Mouse (Mus musculus) embryonic facial prominence, embryonic 15.5 days (tissue): ENCODE measurements around the gene Atp9a. TPM values are rescaled to one million over a fixed set of nuclear protein-coding genes. Genes with fewer than 3 reads are reported as not detected.

Source experiments
- ATAC-seq: fragments of 200-750 bp; cut with Nextera tagmentation; 2 replicates; pipeline ENCODE4 v1.8.0; 2017; ENCODE audit warnings: low read depth, moderate TSS enrichment; ENCODE audit not compliant: insufficient number of reproducible peaks, low FRiP score, low TSS enrichment
- H3K27ac ChIP-seq: fragments of 300-500 bp; sonication (generic); replicated peaks from 2 replicates; pipeline ENCODE4 v1.5.1; 2015; ENCODE audit warnings: mild to moderate bottlenecking, inconsistent platforms
- H3K27me3 ChIP-seq: fragments of 300-500 bp; sonication (generic); 2 replicates; pipeline ENCODE4 v1.6.1; 2015; ENCODE audit warnings: inconsistent platforms
- H3K36me3 ChIP-seq: fragments of 300-500 bp; sonication (generic); 2 replicates; pipeline ENCODE4 v1.6.1; 2015; ENCODE audit warnings: mild to moderate bottlenecking, inconsistent platforms
- H3K4me1 ChIP-seq: fragments of 300-500 bp; sonication (generic); 2 replicates; pipeline ENCODE4 v1.6.1; 2015; ENCODE audit warnings: inconsistent platforms
- H3K4me2 ChIP-seq: fragments of 300-500 bp; sonication (generic); replicated peaks from 2 replicates; pipeline ENCODE4 v1.6.1; 2015; ENCODE audit warnings: mild to moderate bottlenecking, inconsistent platforms
- H3K4me3 ChIP-seq: fragments of 300-500 bp; sonication (generic); replicated peaks from 2 replicates; pipeline ENCODE4 v1.5.1; 2015; ENCODE audit warnings: mild to moderate bottlenecking, inconsistent platforms
- H3K9ac ChIP-seq: fragments of 300-500 bp; sonication (generic); 2 replicates; pipeline ENCODE4 v1.6.1; 2015; ENCODE audit warnings: inconsistent platforms
- H3K9me3 ChIP-seq: fragments of 300-500 bp; sonication (generic); replicated peaks from 2 replicates; pipeline ENCODE4 v1.6.1; 2016; ENCODE audit warnings: inconsistent platforms
- WGBS: fragments of 180-500 bp; shearing (Covaris S2); methylation state at CpG from one replicate; pipeline ENCODE4 v1.1.7; 2015; 5-methylcytosine and 5-hydroxymethylcytosine counted together
- polyA plus RNA-seq: library from polyadenylated mRNA; unstranded; fragments of >200 nt; fragmentation: Nextera tagmentation; extraction: Ambion mirVana; gene quantifications from 2 replicates; pipeline ENCODE4 v1.2.1, GENCODE M21; 2015

The Atp9a gene
- polyA plus RNA-seq, 1 experiment from 2014 or later = 28.6 TPM

DNA sequence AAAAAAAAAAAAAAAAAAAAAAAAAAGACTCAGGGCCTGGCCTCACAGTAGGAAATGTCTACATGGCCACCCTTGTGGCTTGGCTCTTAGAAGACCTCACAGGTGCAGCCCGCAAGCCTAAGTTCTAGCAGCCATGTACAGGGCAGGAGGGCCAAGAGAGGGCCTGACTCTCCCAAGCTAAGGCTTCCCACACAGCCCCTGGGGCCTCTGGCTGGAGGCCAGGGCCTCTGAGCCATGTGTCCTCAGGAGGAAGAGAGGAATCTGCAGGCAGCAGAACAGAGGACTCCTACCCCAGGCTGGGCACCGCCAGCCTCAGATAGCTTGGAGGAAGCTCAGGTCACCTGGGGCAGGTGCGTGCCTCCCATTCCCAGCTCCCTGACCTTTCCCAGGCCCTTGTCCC lies 127.0 kb downstream of the Atp9a start:
- 71% methylated on average over 3 of the region's 3 CpGs for WGBS
- Histone ChIP-seq H3K4me2 (no peak overlapping the region), H3K27me3 (no peaks in the 10 kb centered on the region), H3K9me3 (no peaks in the 10 kb centered on the region), H3K36me3 (no peaks in the 10 kb centered on the region), H3K27ac (0 out of 2 replicates have a peak overlapping the region, but pooled peaks have one; percentile 12), H3K9ac (no peak overlapping the region), H3K4me3 (no peak overlapping the region), H3K4me1 (peaks cover 54% of the 10 kb centered on the region)
- ATAC-seq = no peak

DNA sequence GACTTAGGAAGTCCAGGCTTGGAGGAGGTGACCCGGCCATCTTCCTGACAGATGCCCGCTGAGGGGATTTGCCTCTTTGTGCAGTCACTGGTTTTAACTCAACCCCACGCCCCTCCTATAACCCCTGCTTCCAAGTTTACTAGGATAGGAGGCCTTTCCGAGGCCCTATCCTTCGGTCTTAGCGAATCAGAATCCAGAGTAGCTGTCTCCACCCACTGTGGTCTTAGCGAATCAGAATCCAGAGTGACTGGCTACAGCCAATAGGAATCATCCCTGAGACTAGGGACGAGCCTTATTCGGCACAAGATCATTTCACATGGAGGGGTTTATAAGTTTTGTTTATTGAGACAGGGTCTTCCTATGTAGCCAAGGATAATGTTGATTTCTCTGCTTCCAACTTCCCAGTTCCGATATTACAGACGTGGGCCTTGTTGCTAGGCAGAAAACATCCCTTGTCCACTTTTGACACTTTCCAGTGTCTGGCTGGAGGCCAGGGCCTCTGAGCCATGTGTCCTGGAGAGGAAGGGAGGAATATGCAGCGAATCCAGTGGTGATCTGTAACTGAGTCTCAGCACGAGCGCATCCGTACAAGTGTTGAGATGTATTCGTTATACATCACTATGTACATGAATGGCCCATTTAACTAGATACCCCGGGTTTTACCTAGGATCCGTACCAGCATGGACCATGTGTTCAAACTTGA lies 127.9 kb downstream of the Atp9a start:
- Histone ChIP-seq H3K4me1 (peaks cover 55% of the 10 kb centered on the region), H3K27ac (peak overlapping the region; percentile 75)
- 77% methylated on average over 18 of the region's 18 CpGs for WGBS

DNA sequence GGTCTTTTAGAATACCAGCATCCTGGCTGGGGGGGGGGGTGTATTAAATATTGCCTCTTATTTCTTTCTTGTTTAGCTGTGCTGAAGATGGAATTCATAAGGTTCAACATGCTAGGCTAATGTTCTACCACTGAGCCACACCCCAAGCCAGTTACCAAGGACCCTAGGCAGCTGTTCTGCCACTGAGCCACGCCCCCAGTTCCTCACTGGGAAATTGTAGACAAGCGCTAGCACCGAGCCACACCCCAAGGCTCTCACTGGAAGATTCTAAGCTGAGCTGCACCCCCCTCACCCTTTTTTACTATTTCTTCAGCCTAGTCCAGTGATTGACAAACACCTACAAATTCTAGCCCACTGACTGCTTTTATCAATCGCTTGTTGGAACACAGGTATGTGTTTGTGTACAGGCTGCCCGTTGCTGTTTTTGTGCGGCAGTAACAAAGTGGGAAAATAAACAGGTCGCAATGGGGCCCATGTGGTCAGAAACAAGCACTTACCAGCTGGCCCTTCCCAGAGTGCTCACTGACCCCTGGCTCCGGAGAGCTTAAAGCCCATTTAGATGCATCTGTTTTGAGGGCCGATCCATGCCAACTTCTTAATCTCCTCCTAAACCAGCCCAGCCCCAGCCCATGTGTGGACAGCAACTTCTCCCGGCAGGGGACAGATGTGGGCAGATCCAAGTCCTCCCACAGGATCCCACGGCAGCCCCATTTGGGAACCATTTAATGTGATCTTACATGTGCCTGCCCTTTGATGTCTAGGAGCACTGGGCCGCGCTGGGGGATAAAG lies 128.9 kb downstream of the Atp9a start:
- ATAC-seq = peak; percentile 36; the same call in 1 of the 2 replicates
- Histone ChIP-seq H3K27me3 (no peaks in the 10 kb centered on the region), H3K36me3 (no peaks in the 10 kb centered on the region), H3K27ac (peak overlapping the region; percentile 75), H3K4me3 (no peak overlapping the region), H3K9ac (no peak overlapping the region), H3K9me3 (no peaks in the 10 kb centered on the region), H3K4me2 (no peak overlapping the region), H3K4me1 (peaks cover 58% of the 10 kb centered on the region)
- WGBS = 40% methylated on average over 13 of the region's 13 CpGs

More for the DNA sequence above, 127.9 kb downstream of the Atp9a start:
- ATAC-seq = no peak
- no peak overlapping the region for H3K4me2 ChIP-seq
- H3K4me3 ChIP-seq = no peak overlapping the region
- no peaks in the 10 kb centered on the region for H3K36me3 ChIP-seq
- H3K9ac ChIP-seq = no peak overlapping the region
- no peaks in the 10 kb centered on the region for H3K9me3 ChIP-seq
- no peaks in the 10 kb centered on the region for H3K27me3 ChIP-seq

GRCm38 (mm10) chr2:168610941-168611340 lies 131.3 kb downstream of the Atp9a start:
- no peaks in the 10 kb centered on the region for H3K9me3 ChIP-seq
- H3K9ac ChIP-seq = no peak overlapping the region
- H3K4me3 ChIP-seq = no peak overlapping the region
- no peaks in the 10 kb centered on the region for H3K27me3 ChIP-seq
- H3K36me3 ChIP-seq = no peaks in the 10 kb centered on the region
- no peak overlapping the region for H3K4me2 ChIP-seq
- ATAC-seq = no peak
- 75% methylated on average over 3 of the region's 3 CpGs for WGBS
- peaks cover 51% of the 10 kb centered on the region for H3K4me1 ChIP-seq
- H3K27ac ChIP-seq = no peak overlapping the region

DNA sequence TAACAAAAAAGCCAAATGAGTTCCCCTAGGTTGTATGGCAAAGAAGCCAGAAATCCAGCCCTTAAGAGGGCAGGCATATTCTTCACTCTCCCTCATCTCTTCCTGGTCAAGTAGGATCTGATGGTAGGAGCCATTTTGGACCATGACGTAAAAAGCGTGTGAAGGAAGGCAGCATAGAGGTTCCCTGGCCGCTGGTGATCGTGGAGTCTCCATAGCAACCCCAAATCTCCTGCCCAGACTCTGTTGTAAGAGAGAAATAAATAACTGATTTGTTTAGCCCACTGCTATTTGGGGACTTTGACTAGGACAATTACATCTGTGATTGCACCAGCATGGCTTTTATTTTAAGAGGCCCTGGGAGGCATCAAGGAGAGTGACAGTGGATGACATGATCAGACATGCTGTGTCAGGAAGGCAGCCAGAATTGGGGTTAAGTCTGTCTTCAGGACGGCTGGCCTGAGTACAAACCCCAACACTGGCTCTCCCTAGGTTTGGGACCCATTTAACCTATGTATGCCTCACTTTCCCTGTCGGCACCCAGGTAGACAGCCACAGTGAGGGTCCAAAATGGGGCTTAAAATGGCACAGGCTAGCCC lies 132.5 kb downstream of the Atp9a start:
- 71% methylated on average over 6 of the region's 6 CpGs for WGBS
- ATAC-seq = no peak
- no peak overlapping the region for H3K9ac ChIP-seq
- no peak overlapping the region for H3K4me2 ChIP-seq
- H3K27ac ChIP-seq = no peak overlapping the region
- no peaks in the 10 kb centered on the region for H3K27me3 ChIP-seq
- H3K4me3 ChIP-seq = no peak overlapping the region
- no peaks in the 10 kb centered on the region for H3K36me3 ChIP-seq
- no peaks in the 10 kb centered on the region for H3K9me3 ChIP-seq
- peaks cover 48% of the 10 kb centered on the region for H3K4me1 ChIP-seq

DNA sequence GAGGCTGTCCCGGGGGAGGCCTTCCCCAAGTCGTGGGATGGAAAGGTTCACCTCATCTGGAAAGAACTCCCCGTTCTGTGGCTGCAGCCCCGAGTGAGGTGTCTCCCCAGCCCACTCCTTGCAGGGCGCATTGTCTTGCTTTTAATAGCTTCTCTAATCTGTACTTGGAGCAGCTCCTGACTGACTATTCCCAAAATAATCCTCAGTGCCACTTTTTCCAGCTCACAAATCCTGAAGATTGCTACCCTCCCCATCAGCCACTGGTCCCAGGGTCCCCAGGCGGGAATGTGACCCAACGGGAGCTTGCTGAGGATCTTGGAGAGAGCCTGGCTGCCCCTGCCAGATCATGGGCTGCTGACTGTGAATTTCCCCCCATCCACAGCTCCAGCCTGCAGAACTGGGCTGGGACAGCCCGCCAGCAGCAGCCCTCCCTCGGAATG lies 134.1 kb downstream of the Atp9a start:
- no peaks in the 10 kb centered on the region for H3K36me3 ChIP-seq
- H3K4me3 ChIP-seq = no peak overlapping the region
- H3K4me1 ChIP-seq = peaks cover 43% of the 10 kb centered on the region
- H3K9me3 ChIP-seq = no peaks in the 10 kb centered on the region
- H3K27ac ChIP-seq = no peak overlapping the region
- no peak overlapping the region for H3K9ac ChIP-seq
- no peaks in the 10 kb centered on the region; the same call in 1 of the 2 replicates for H3K27me3 ChIP-seq
- no peak overlapping the region for H3K4me2 ChIP-seq
- WGBS = 49% methylated on average over 9 of the region's 9 CpGs
- ATAC-seq = no peak

- Histone ChIP-seq H3K4me3 (no peak overlapping the region), H3K27me3 (peaks cover 27% of the 10 kb centered on the region), H3K27ac (peak overlapping the region; percentile 53; the same call in 1 of the 2 replicates), H3K4me1 (peaks cover 64% of the 10 kb centered on the region), H3K4me2 (no peak overlapping the region), H3K9me3 (no peaks in the 10 kb centered on the region), H3K9ac (no peak overlapping the region), H3K36me3 (no peaks in the 10 kb centered on the region)
- ATAC-seq = 0 out of 2 replicates have a peak, but pooled peaks have one; percentile 25
- 27% methylated on average over 16 of the region's 16 CpGs for WGBS
These were observed 137.5 kb downstream of the Atp9a start for GRCm38 (mm10) chr2:168604655-168605070.

GRCm38 (mm10) chr2:168602387-168602741 lies 139.8 kb downstream of the Atp9a start:
- 18% methylated on average over 12 of the region's 12 CpGs for WGBS
- Histone ChIP-seq H3K4me1 (peaks cover 44% of the 10 kb centered on the region), H3K4me2 (peak overlapping the region; percentile 95; the same call in 1 of the 2 replicates), H3K27me3 (peaks cover 36% of the 10 kb centered on the region), H3K9me3 (no peaks in the 10 kb centered on the region), H3K27ac (peak overlapping the region; percentile 86; the same call in 1 of the 2 replicates), H3K9ac (no peak overlapping the region), H3K36me3 (no peaks in the 10 kb centered on the region), H3K4me3 (no peak overlapping the region)
- no peak for ATAC-seq

GRCm38 (mm10) chr2:168601491-168602386 lies 140.5 kb downstream of the Atp9a start, which contains the start of gene Nfatc2:
Gene Nfatc2 (minus strand): TSS chr2:168601657.
- H3K9ac ChIP-seq = peak within 1 kb of the TSS; percentile 46
- H3K27me3 ChIP-seq = peaks cover 36% of the 10 kb centered on the region
- no peaks in the 10 kb centered on the region for H3K9me3 ChIP-seq
- H3K4me3 ChIP-seq = peak within 1 kb of the TSS; percentile 57
- ATAC-seq = peak; percentile 72
- peak within 1 kb of the TSS; percentile 86 for H3K27ac ChIP-seq
- peak within 1 kb of the TSS; percentile 95 for H3K4me2 ChIP-seq
- WGBS = under 1% methylated on average over 56 of the region's 56 CpGs
- no peaks in the 10 kb centered on the region for H3K36me3 ChIP-seq
- H3K4me1 ChIP-seq = peaks cover 43% of the 10 kb centered on the region

- H3K4me2 ChIP-seq = peak overlapping the region; percentile 95
- peak overlapping the region; percentile 86 for H3K27ac ChIP-seq
- peaks cover 43% of the 10 kb centered on the region for H3K4me1 ChIP-seq
- WGBS = 2% methylated on average over 32 of the region's 32 CpGs
- no peaks in the 10 kb centered on the region for H3K36me3 ChIP-seq
- no peak; the same call in 1 of the 2 replicates for ATAC-seq
- H3K9ac ChIP-seq = peak overlapping the region; percentile 46
- H3K9me3 ChIP-seq = no peaks in the 10 kb centered on the region
- H3K27me3 ChIP-seq = peaks cover 36% of the 10 kb centered on the region
- H3K4me3 ChIP-seq = peak overlapping the region; percentile 57
These were observed 141.3 kb downstream of the Atp9a start for GRCm38 (mm10) chr2:168600750-168601490.
